Mouse (Mus musculus) E14TG2a.4 (cell line): ENCODE results near the gene Cntrob.

Source experiments
- H3K27me3 ChIP-seq: 2 replicates; pipeline ENCODE4 v1.6.1; 2014; ENCODE audit warnings: low read length, control low read depth; ENCODE audit not compliant: insufficient read depth
- H3K36me3 ChIP-seq: 2 replicates; pipeline ENCODE4 v1.6.1; 2014; ENCODE audit warnings: low read length, control low read depth; ENCODE audit not compliant: insufficient read depth
- H3K4me1 ChIP-seq: replicated peaks from 2 replicates; pipeline ENCODE4 v1.6.1; 2014; ENCODE audit warnings: low read depth, low read length, control low read depth
- H3K4me3 ChIP-seq: replicated peaks from 2 replicates; pipeline ENCODE4 v1.5.1; 2014; ENCODE audit warnings: mild to moderate bottlenecking, low read length
- H3K9me3 ChIP-seq: 2 replicates; pipeline ENCODE4 v1.6.1; 2014; ENCODE audit warnings: low read length, control low read depth
- CTCF ChIP-seq: conservative IDR thresholded peaks from 2 replicates; pipeline ENCODE4 v1.5.1; 2014; ENCODE audit warnings: low read length
- NANOG ChIP-seq: IDR thresholded peaks from 2 replicates; pipeline ENCODE4 v1.6.1; 2014; ENCODE audit warnings: borderline replicate concordance, low read length, mixed read lengths
- POU5F1 ChIP-seq: IDR thresholded peaks from 2 replicates; pipeline ENCODE4 v1.6.1; 2014; ENCODE audit warnings: low read length, borderline replicate concordance

The Cntrob gene

GRCm38 (mm10) chr11:69302817-69303216 is 20.8 kb downstream of the Cntrob start:
- TF ChIP-seq NANOG (no peak), POU5F1 (no peak), CTCF (no peak)
- no peak overlapping the region for H3K4me3 ChIP-seq
- peaks cover 14% of the 10 kb centered on the region for H3K4me1 ChIP-seq
- H3K9me3 ChIP-seq, result no peaks in the 10 kb centered on the region
- peaks cover 86% of the 10 kb centered on the region for H3K36me3 ChIP-seq
- H3K27me3 ChIP-seq, result no peaks in the 10 kb centered on the region

- peaks cover 55% of the 10 kb centered on the region for H3K36me3 ChIP-seq
- TF ChIP-seq CTCF (no peak), POU5F1 (no peak)
- H3K27me3 ChIP-seq, result no peaks in the 10 kb centered on the region
- H3K4me3 ChIP-seq, result peak overlapping the region; percentile 23; the same call in 1 of the 2 replicates
- peaks cover 18% of the 10 kb centered on the region for H3K4me1 ChIP-seq
- no peaks in the 10 kb centered on the region for H3K9me3 ChIP-seq
Measured at GRCm38 (mm10) chr11:69298231-69298630, 25.3 kb downstream of the Cntrob start.

GRCm38 (mm10) chr11:69297799-69298198 is 25.8 kb downstream of the Cntrob start:
- Histone ChIP-seq H3K4me1 (peaks cover 18% of the 10 kb centered on the region), H3K9me3 (no peaks in the 10 kb centered on the region), H3K4me3 (no peak overlapping the region), H3K36me3 (peaks cover 51% of the 10 kb centered on the region), H3K27me3 (no peaks in the 10 kb centered on the region)
- TF ChIP-seq POU5F1 (no peak), CTCF (no peak), NANOG (no peak)

GRCm38 (mm10) chr11:69295286-69295685 is 28.3 kb downstream of the Cntrob start:
- H3K4me1 ChIP-seq, result peaks cover 18% of the 10 kb centered on the region
- TF ChIP-seq CTCF (no peak), NANOG (no peak), POU5F1 (no peak)
- H3K4me3 ChIP-seq, result no peak overlapping the region
- H3K27me3 ChIP-seq, result no peaks in the 10 kb centered on the region
- peaks cover 28% of the 10 kb centered on the region for H3K36me3 ChIP-seq
- no peaks in the 10 kb centered on the region for H3K9me3 ChIP-seq

GRCm38 (mm10) chr11:69291111-69291510 is 32.5 kb downstream of the Cntrob start:
- no peaks in the 10 kb centered on the region for H3K9me3 ChIP-seq
- no peaks in the 10 kb centered on the region for H3K27me3 ChIP-seq
- H3K4me3 ChIP-seq, result no peak overlapping the region
- H3K36me3 ChIP-seq, result no peaks in the 10 kb centered on the region
- no peak for TF ChIP-seq POU5F1
- TF ChIP-seq NANOG, result no peak
- TF ChIP-seq CTCF, result no peak
- H3K4me1 ChIP-seq, result no peaks in the 10 kb centered on the region

- Histone ChIP-seq H3K27me3 (peaks cover 20% of the 10 kb centered on the region), H3K4me1 (0 out of 2 replicates have a peak, but pooled peaks cover 3% of the 10 kb centered on the region), H3K4me3 (no peak overlapping the region), H3K36me3 (no peaks in the 10 kb centered on the region), H3K9me3 (no peaks in the 10 kb centered on the region)
- no peak for TF ChIP-seq POU5F1
- TF ChIP-seq NANOG, result no peak
- no peak for TF ChIP-seq CTCF
Measured at GRCm38 (mm10) chr11:69277267-69277666, 46.3 kb downstream of the Cntrob start.

- H3K4me1 ChIP-seq, result peaks cover 12% of the 10 kb centered on the region; the same call in 1 of the 2 replicates
- no peak overlapping the region for H3K4me3 ChIP-seq
- TF ChIP-seq NANOG, result no peak
- TF ChIP-seq CTCF, result no peak
- no peak for TF ChIP-seq POU5F1
- no peaks in the 10 kb centered on the region for H3K36me3 ChIP-seq
- no peaks in the 10 kb centered on the region for H3K9me3 ChIP-seq
- peaks cover 17% of the 10 kb centered on the region for H3K27me3 ChIP-seq
Measured at GRCm38 (mm10) chr11:69276081-69276480, 47.5 kb downstream of the Cntrob start.

- H3K4me1 ChIP-seq, result peaks cover 16% of the 10 kb centered on the region; the same call in 1 of the 2 replicates
- TF ChIP-seq NANOG, result no peak
- no peak for TF ChIP-seq CTCF
- no peak for TF ChIP-seq POU5F1
- H3K36me3 ChIP-seq, result no peaks in the 10 kb centered on the region
- H3K4me3 ChIP-seq, result no peak overlapping the region
- peaks cover 16% of the 10 kb centered on the region for H3K27me3 ChIP-seq
- no peaks in the 10 kb centered on the region for H3K9me3 ChIP-seq
Measured at GRCm38 (mm10) chr11:69275650-69276049, 47.9 kb downstream of the Cntrob start.

GRCm38 (mm10) chr11:69272122-69272740 is 51.3 kb downstream of the Cntrob start:
- Histone ChIP-seq H3K36me3 (no peaks in the 10 kb centered on the region), H3K9me3 (no peaks in the 10 kb centered on the region), H3K4me3 (no peak overlapping the region), H3K27me3 (peaks cover 13% of the 10 kb centered on the region; the same call in 1 of the 2 replicates), H3K4me1 (peaks cover 34% of the 10 kb centered on the region)
- TF ChIP-seq POU5F1 (no peak), CTCF (peak; percentile 80), NANOG (no peak)
